Mouse (Mus musculus): ENCODE results near the gene Ebf4.

The Ebf4 gene

GRCm38 (mm10) chr2:130294936-130295277 is at the start of gene Ebf4:
Gene Ebf4 (plus strand): TSS chr2:130295169.
- peak; percentile 49 to 52 for DNase-seq (ENCODE audit: low spot score in 2 of 2)

- DNase-seq (ENCODE audit: low spot score in 2 of 2): no peak
These were observed 48.1 kb upstream of the Ebf4 start for GRCm38 (mm10) chr2:130246912-130247311.

- DNase-seq (ENCODE audit: low spot score in 2 of 2): no peak
These were observed 46.7 kb upstream of the Ebf4 start for GRCm38 (mm10) chr2:130248226-130248625.

- DNase-seq (ENCODE audit: low spot score in 2 of 2): no peak
These were observed 38.2 kb upstream of the Ebf4 start for GRCm38 (mm10) chr2:130256762-130257161.

GRCm38 (mm10) chr2:130260822-130261221 is 34.1 kb upstream of the Ebf4 start:
- DNase-seq (ENCODE audit: low spot score in 2 of 2): no peak

- DNase-seq (ENCODE audit: low spot score in 2 of 2): no peak
These were observed 33.1 kb upstream of the Ebf4 start for GRCm38 (mm10) chr2:130261914-130262313.

- no peak for DNase-seq (ENCODE audit: low spot score in 2 of 2)
These were observed 32.6 kb upstream of the Ebf4 start for GRCm38 (mm10) chr2:130262398-130262797.

GRCm38 (mm10) chr2:130265520-130265919 is 29.4 kb upstream of the Ebf4 start:
- DNase-seq (ENCODE audit: low spot score in 2 of 2): no peak

- no peak for DNase-seq (ENCODE audit: low spot score in 2 of 2)
These were observed 26.9 kb upstream of the Ebf4 start for GRCm38 (mm10) chr2:130268074-130268473.

GRCm38 (mm10) chr2:130273732-130274131 is 21.2 kb upstream of the Ebf4 start:
- DNase-seq (ENCODE audit: low spot score in 2 of 2): no peak

GRCm38 (mm10) chr2:130274149-130274861 is 20.7 kb upstream of the Ebf4 start, which contains the start of gene Nop56:
Gene Nop56 (plus strand): TSS chr2:130274430.
- DNase-seq (ENCODE audit: low spot score in 2 of 2): peak; percentile 98 to 99

GRCm38 (mm10) chr2:130274862-130275261 is 20.1 kb upstream of the Ebf4 start:
- no peak for DNase-seq (ENCODE audit: low spot score in 2 of 2)

GRCm38 (mm10) chr2:130275649-130276048 is 19.3 kb upstream of the Ebf4 start:
- DNase-seq (ENCODE audit: low spot score in 2 of 2): no peak

- DNase-seq (ENCODE audit: low spot score in 2 of 2): no peak
These were observed 15.3 kb upstream of the Ebf4 start for GRCm38 (mm10) chr2:130279600-130280091.

- DNase-seq (ENCODE audit: low spot score in 2 of 2): no peak
These were observed 14.7 kb upstream of the Ebf4 start for GRCm38 (mm10) chr2:130280224-130280623.

GRCm38 (mm10) chr2:130280818-130281217 is 14.2 kb upstream of the Ebf4 start:
- no peak for DNase-seq (ENCODE audit: low spot score in 2 of 2)

GRCm38 (mm10) chr2:130283854-130284654 is 10.9 kb upstream of the Ebf4 start, which contains the start of gene Idh3b:
Gene Idh3b (minus strand): TSS chr2:130284547.
- peak; percentile 86 to 88 for DNase-seq (ENCODE audit: low spot score in 2 of 2)

- DNase-seq (ENCODE audit: low spot score in 2 of 2): no peak
These were observed 5.9 kb upstream of the Ebf4 start for GRCm38 (mm10) chr2:130289086-130289485.

- DNase-seq (ENCODE audit: low spot score in 2 of 2): peak; percentile 51 to 56
These were observed 3.5 kb upstream of the Ebf4 start for GRCm38 (mm10) chr2:130291434-130291833.

- no peak for DNase-seq (ENCODE audit: low spot score in 2 of 2)
These were observed 2.0 kb upstream of the Ebf4 start for GRCm38 (mm10) chr2:130293009-130293408.

GRCm38 (mm10) chr2:130293486-130293885 is 1.5 kb upstream of the Ebf4 start:
- DNase-seq (ENCODE audit: low spot score in 2 of 2): peak; percentile 18 to 34

- DNase-seq (ENCODE audit: low spot score in 2 of 2): peak in 1 of 2 experiments; percentile 18
These were observed 592 bp upstream of the Ebf4 start for GRCm38 (mm10) chr2:130294218-130294935.
